9 mouse cellular contexts compared by ENCODE assay signal in the genomic region with DNA sequence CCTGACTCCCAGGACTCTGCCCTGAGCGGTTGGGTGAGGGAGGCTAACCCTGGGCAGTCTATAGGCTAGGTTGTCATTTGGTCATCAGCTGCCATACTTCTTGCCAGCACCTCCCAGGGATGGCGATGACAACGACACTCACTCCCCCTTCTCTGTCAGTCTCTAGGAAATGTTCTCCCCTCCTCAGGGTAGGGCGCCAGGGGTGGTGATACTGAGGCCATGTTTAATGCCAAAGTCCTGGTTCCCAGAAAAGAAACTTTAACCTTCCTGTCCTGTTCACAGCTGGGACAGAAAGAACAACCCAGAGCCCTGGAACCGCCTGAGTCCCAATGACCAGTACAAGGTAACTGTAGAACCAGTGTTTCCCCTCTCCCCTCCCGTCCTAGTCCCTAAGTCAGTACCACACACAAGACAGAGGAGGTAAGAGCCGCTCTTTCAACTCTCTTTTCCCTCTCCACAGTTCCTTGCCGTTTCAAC. TPM values are rescaled to one million over a fixed set of nuclear protein-coding genes. Genes with fewer than 3 reads are reported as not detected.
A peak's percentile ranks its signal among the peaks of the same experiment; 100 is the strongest.
DNase-seq lines count a peak whose midpoint lies in the region; ATAC-seq and TF ChIP-seq lines count a peak whose summit lies in the region.
"Had no signal": no experiment of that assay in that cellular context is flagged by ENCODE, and none has a peak within 500 bp of the region (broad histone marks: within the 10 kb centered on the region; RNA-seq: fewer than 3 reads in every experiment).

No protein-coding gene starts in this region.

- peaks cover 6% of the 10 kb centered on the region; the same call in 1 of the 2 replicates for H3K4me1 ChIP-seq in heart, adult 2 months (ENCODE audit: control insufficient read depth, insufficient read depth, low read length)
- peaks cover 65% of the 10 kb centered on the region for H3K4me1 ChIP-seq in lung, embryonic 15.5 days
- peaks cover 5% of the 10 kb centered on the region for H3K4me1 ChIP-seq in lung, adult 2 months (ENCODE audit: control insufficient read depth, insufficient read depth, low read length)
- H3K4me1 ChIP-seq in intestine, postnatal 0 days (replicated peaks; ENCODE audit: control insufficient read depth, insufficient read depth, low read length) = peaks cover 22% of the 10 kb centered on the region; the same call in 1 of the 2 replicates
- H3K4me1 ChIP-seq in neural tube, embryonic 13.5 days (replicated peaks) = peaks cover 79% of the 10 kb centered on the region

- H3K79me2 ChIP-seq in heart, adult 2 months (replicated peaks; ENCODE audit: control insufficient read depth, insufficient read depth, low read length) = no peaks in the 10 kb centered on the region

- TF ChIP-seq CTCF in heart, adult 2 months (IDR thresholded peaks at IDR 0.05) = no peak
- TF ChIP-seq CTCF in lung, adult 2 months (IDR thresholded peaks at IDR 0.05; ENCODE audit: insufficient read depth, low read length) = no peak
- TF ChIP-seq CTCF in intestine, postnatal 0 days (IDR thresholded peaks at IDR 0.05; ENCODE audit: low read depth) = no peak

- no peak overlapping the region for H3K4me3 ChIP-seq in heart, adult 2 months
- peak overlapping the region; percentile 9 for H3K4me3 ChIP-seq in lung, embryonic 15.5 days
- no peak overlapping the region for H3K4me3 ChIP-seq in lung, adult 2 months (replicated peaks; ENCODE audit: extremely low read depth, low read depth, low read length)
- H3K4me3 ChIP-seq in intestine, postnatal 0 days (ENCODE audit: low read depth, low read length) = peak overlapping the region; percentile 27
- H3K4me3 ChIP-seq in neural tube, embryonic 13.5 days = no peak overlapping the region

- ATAC-seq in lung, embryonic 15.5 days (ENCODE audit: borderline replicate concordance, extremely low read depth, low FRiP score, low TSS enrichment) = no peak
- no peak for ATAC-seq in intestine, postnatal 0 days
- no peak for ATAC-seq in neural tube, embryonic 13.5 days (ENCODE audit: low read depth)

- no peaks in the 10 kb centered on the region for H3K27me3 ChIP-seq in heart, adult 2 months (ENCODE audit: control insufficient read depth, insufficient read depth, low read length)
- peaks cover 50% of the 10 kb centered on the region for H3K27me3 ChIP-seq in lung, embryonic 15.5 days
- H3K27me3 ChIP-seq in intestine, postnatal 0 days (replicated peaks; ENCODE audit: control insufficient read depth, insufficient read depth, low read length) = peaks cover 27% of the 10 kb centered on the region
- H3K27me3 ChIP-seq in neural tube, embryonic 13.5 days = peaks cover 46% of the 10 kb centered on the region

- no peak for TF ChIP-seq EP300 in heart, adult 2 months (IDR thresholded peaks at IDR 0.05; ENCODE audit: insufficient read depth, low read depth, low read length)

- peak overlapping the region; percentile 28 for H3K9ac ChIP-seq in heart, adult 2 months (ENCODE audit: low read depth, low read length)
- H3K9ac ChIP-seq in lung, embryonic 15.5 days = peak overlapping the region; percentile 23; the same call in 1 of the 2 replicates
- peak overlapping the region; percentile 31; the same call in 1 of the 2 replicates for H3K9ac ChIP-seq in intestine, postnatal 0 days (ENCODE audit: low read depth, low read length)
- no peak overlapping the region for H3K9ac ChIP-seq in neural tube, embryonic 13.5 days

- H3K4me2 ChIP-seq in lung, embryonic 15.5 days = peak overlapping the region; percentile 51
- peak overlapping the region; percentile 63 for H3K4me2 ChIP-seq in intestine, postnatal 0 days (replicated peaks; ENCODE audit: low read depth)
- peak overlapping the region; percentile 39 for H3K4me2 ChIP-seq in neural tube, embryonic 13.5 days

- 50% methylated on average over 8 of the region's 8 CpGs for WGBS in heart, adult 2 months
- WGBS in lung, embryonic 15.5 days = 28% methylated on average over 8 of the region's 8 CpGs
- 50% methylated on average over 8 of the region's 8 CpGs for WGBS in lung, adult 2 months
- WGBS in intestine, postnatal 0 days = 32% methylated on average over 8 of the region's 8 CpGs
- 19% methylated on average over 8 of the region's 8 CpGs for WGBS in neural tube, embryonic 13.5 days

- H3K27ac ChIP-seq in heart, adult 2 months = peak overlapping the region; percentile 58
- peak overlapping the region; percentile 75 for H3K27ac ChIP-seq in lung, embryonic 15.5 days
- no peak overlapping the region for H3K27ac ChIP-seq in intestine, postnatal 0 days (ENCODE audit: low read depth, low read length)
- H3K27ac ChIP-seq in neural tube, embryonic 13.5 days (replicated peaks) = peak overlapping the region; percentile 42; the same call in 1 of the 2 replicates

- no peak for DNase-seq in heart, adult 2 months
- no peak for DNase-seq in heart, adult 9 months (ENCODE audit: low spot score in 2 of 2)
- DNase-seq in lung, adult 2 months = no peak
- no peak for DNase-seq in urinary bladder, postnatal 36 days (ENCODE audit: low spot score in 2 of 2)
- DNase-seq in right cerebral cortex, postnatal 36 days (ENCODE audit: low spot score in 2 of 2) = no peak
- DNase-seq: cerebellum, adult 8-10 months had no signal

- H3K36me3 ChIP-seq in heart, adult 2 months (ENCODE audit: control insufficient read depth, insufficient read depth, low read length) = no peaks in the 10 kb centered on the region
- H3K36me3 ChIP-seq in lung, embryonic 15.5 days = peaks cover 35% of the 10 kb centered on the region
- peaks cover 18% of the 10 kb centered on the region for H3K36me3 ChIP-seq in intestine, postnatal 0 days (ENCODE audit: control insufficient read depth, insufficient read depth)
- H3K36me3 ChIP-seq in neural tube, embryonic 13.5 days = peaks cover 22% of the 10 kb centered on the region

- intact Hi-C loops in heart, adult 2 months (cut with DNase I) = no loop called here

- H3K9me3 ChIP-seq in lung, embryonic 15.5 days = no peaks in the 10 kb centered on the region
- H3K9me3 ChIP-seq in intestine, postnatal 0 days (ENCODE audit: control insufficient read depth) = no peaks in the 10 kb centered on the region
- H3K9me3 ChIP-seq in neural tube, embryonic 13.5 days = no peaks in the 10 kb centered on the region

- no peak for TF ChIP-seq POLR2A in heart, adult 2 months (IDR thresholded peaks at IDR 0.05; ENCODE audit: insufficient read depth, low read depth, low read length)
- TF ChIP-seq POLR2A in lung, adult 2 months (IDR thresholded peaks at IDR 0.05; ENCODE audit: borderline replicate concordance, extremely low read depth, low read depth, low read length) = no peak

RNA-seq across cellular contexts. Expression of gene Ndufa4l2, which starts 1.3 kb away (rescaled TPM):
- 10 to 100 TPM; 20.1 to 27.9 TPM for total RNA-seq in heart, adult 2 months (2021)
- 45.1 and 64.4 TPM in 2 replicates for polyA plus RNA-seq in heart, adult 2 months (2012; rRNA removed)
- 89.4 and 100 TPM in 2 replicates for polyA plus RNA-seq in lung, embryonic 15.5 days (2015; fragmentation: Nextera tagmentation; extraction: Ambion mirVana)
- polyA plus RNA-seq in lung, adult 2 months (2012; rRNA removed) = 107 and 124 TPM in 2 replicates
- 19.9 and 21.9 TPM in 2 replicates for polyA plus RNA-seq in intestine, postnatal 0 days (2015; fragmentation: Nextera tagmentation; extraction: Ambion mirVana)
- polyA plus RNA-seq in neural tube, embryonic 13.5 days (2015; fragmentation: Nextera tagmentation; extraction: Ambion mirVana) = 10.1 and 10.6 TPM in 2 replicates

RNA-seq across cellular contexts. Expression of gene Shmt2, which starts 6.2 kb away (rescaled TPM):
- 10 to 100 TPM; 42.6 to 43.4 TPM for total RNA-seq in heart, adult 2 months (2021)
- 60.9 and 67.0 TPM in 2 replicates for polyA plus RNA-seq in heart, adult 2 months (2012; rRNA removed)
- polyA plus RNA-seq in lung, embryonic 15.5 days (2015; fragmentation: Nextera tagmentation; extraction: Ambion mirVana) = 110 and 111 TPM in 2 replicates
- 40.3 and 57.7 TPM in 2 replicates for polyA plus RNA-seq in lung, adult 2 months (2012; rRNA removed)
- polyA plus RNA-seq in intestine, postnatal 0 days (2015; fragmentation: Nextera tagmentation; extraction: Ambion mirVana) = 26.2 and 26.7 TPM in 2 replicates
- 52.4 and 53.0 TPM in 2 replicates for polyA plus RNA-seq in neural tube, embryonic 13.5 days (2015; fragmentation: Nextera tagmentation; extraction: Ambion mirVana)

RNA-seq across cellular contexts. Expression of gene Stac3, which starts 14.5 kb away (rescaled TPM):
- 1 to 10 TPM in 1 of 2 experiments, under 1 TPM in 1; 0.21 to 1.2 TPM for total RNA-seq in heart, adult 2 months (2021)
- polyA plus RNA-seq in heart, adult 2 months (2012; rRNA removed) = 0.86 and 1.7 TPM in 2 replicates
- polyA plus RNA-seq in lung, embryonic 15.5 days (2015; fragmentation: Nextera tagmentation; extraction: Ambion mirVana) = 0.64 and 1.0 TPM in 2 replicates
- 1.5 and 5.8 TPM in 2 replicates for polyA plus RNA-seq in lung, adult 2 months (2012; rRNA removed)
- polyA plus RNA-seq in intestine, postnatal 0 days (2015; fragmentation: Nextera tagmentation; extraction: Ambion mirVana) = 0.17 TPM in 1 of 2 replicates, not detected in the other
- 2.4 and 3.2 TPM in 2 replicates for polyA plus RNA-seq in neural tube, embryonic 13.5 days (2015; fragmentation: Nextera tagmentation; extraction: Ambion mirVana)

RNA-seq across cellular contexts. Expression of gene Nxph4, which starts 18.3 kb away (rescaled TPM):
- total RNA-seq in heart, adult 2 months (2021) = under 1 TPM; 0.34 to 0.68 TPM
- 0.39 and 0.41 TPM in 2 replicates for polyA plus RNA-seq in heart, adult 2 months (2012; rRNA removed)
- polyA plus RNA-seq in lung, embryonic 15.5 days (2015; fragmentation: Nextera tagmentation; extraction: Ambion mirVana) = 1.3 and 1.9 TPM in 2 replicates
- 0.23 and 0.24 TPM in 2 replicates for polyA plus RNA-seq in lung, adult 2 months (2012; rRNA removed)
- polyA plus RNA-seq in intestine, postnatal 0 days (2015; fragmentation: Nextera tagmentation; extraction: Ambion mirVana) = 2.9 and 4.5 TPM in 2 replicates
- polyA plus RNA-seq in neural tube, embryonic 13.5 days (2015; fragmentation: Nextera tagmentation; extraction: Ambion mirVana) = 128 and 133 TPM in 2 replicates

Comparison
In these comparisons a context has a peak if more than half of its experiments do, and no peak if none do; other contexts are left out.
1. H3K4me3 ChIP-seq: peak in lung, embryonic 15.5 days (single experiment) and intestine, postnatal 0 days (single experiment); none in heart, adult 2 months (single experiment), lung, adult 2 months (single experiment) and neural tube, embryonic 13.5 days (single experiment).
2. Peak in every context shown above with its lines, with median percentiles within 50 percentile points of each other: H3K4me2 ChIP-seq.